In genomic region chr5:135465833-135466291, GRCm38 (mm10) we compare ENCODE assay signal across 8 mouse cellular contexts.
DNase-seq lines count a peak whose midpoint lies in the region; ATAC-seq and TF ChIP-seq lines count a peak whose summit lies in the region.

No protein-coding gene starts in this region.

- ATAC-seq in intestine, embryonic 15.5 days = peak; percentile 36; the same call in 1 of the 2 replicates
- ATAC-seq in limb, embryonic 14.5 days (ENCODE audit: low FRiP score, low read depth) = no peak; the same call in 1 of the 2 replicates
- no peak for ATAC-seq in neural tube, embryonic 15.5 days (ENCODE audit: low FRiP score)
- no peak for ATAC-seq in activated CD4-positive, CD25-positive, alpha-beta regulatory T cell, adult 4 months

- DNase-seq in adrenal gland, adult 2 months = peak; percentile 10
- DNase-seq in adrenal gland, postnatal 4 days (ENCODE audit: low spot score in 2 of 2) = no peak
- DNase-seq in cerebellum, postnatal 10 days = peak; percentile 27 to 45
- DNase-seq in gastrocnemius, postnatal 25 days = peak; percentile 71
- DNase-seq in limb, embryonic 14.5 days (ENCODE audit: low spot score) = no peak

- H3K36me3 ChIP-seq in intestine, embryonic 15.5 days = no peaks in the 10 kb centered on the region
- H3K36me3 ChIP-seq in limb, embryonic 14.5 days (ENCODE audit: control insufficient read depth, insufficient read depth, low read length) = peaks cover 10% of the 10 kb centered on the region; the same call in 1 of the 2 replicates
- H3K36me3 ChIP-seq in neural tube, embryonic 15.5 days = no peaks in the 10 kb centered on the region

- H3K9me3 ChIP-seq in intestine, embryonic 15.5 days = no peaks in the 10 kb centered on the region
- H3K9me3 ChIP-seq in limb, embryonic 14.5 days (ENCODE audit: control insufficient read depth, low read length) = no peaks in the 10 kb centered on the region
- H3K9me3 ChIP-seq in neural tube, embryonic 15.5 days (replicated peaks) = no peaks in the 10 kb centered on the region

- H3K4me3 ChIP-seq in intestine, embryonic 15.5 days (replicated peaks) = no peak overlapping the region
- H3K4me3 ChIP-seq in limb, embryonic 14.5 days (replicated peaks; ENCODE audit: low read length) = no peak overlapping the region
- H3K4me3 ChIP-seq in neural tube, embryonic 15.5 days (replicated peaks) = no peak overlapping the region

- TF ChIP-seq POLR2A in limb, embryonic 14.5 days (IDR thresholded peaks at IDR 0.05; ENCODE audit: borderline replicate concordance, extremely low read depth, insufficient read depth, insufficient read length) = no peak

- peak overlapping the region; percentile 9 for H3K27ac ChIP-seq in intestine, embryonic 15.5 days
- peak overlapping the region; percentile 56 for H3K27ac ChIP-seq in limb, embryonic 14.5 days (replicated peaks; ENCODE audit: low read depth, low read length)
- peak overlapping the region; percentile 71 for H3K27ac ChIP-seq in neural tube, embryonic 15.5 days (replicated peaks)

- 69% methylated on average over 7 of the region's 7 CpGs for WGBS in intestine, embryonic 15.5 days
- 66% methylated on average over 7 of the region's 7 CpGs for WGBS in limb, embryonic 14.5 days
- 32% methylated on average over 7 of the region's 7 CpGs for WGBS in neural tube, embryonic 15.5 days

- no peak overlapping the region for H3K4me2 ChIP-seq in intestine, embryonic 15.5 days (replicated peaks)
- H3K4me2 ChIP-seq in limb, embryonic 14.5 days (replicated peaks; ENCODE audit: low read depth, low read length, severe bottlenecking) = no peak overlapping the region
- no peak overlapping the region for H3K4me2 ChIP-seq in neural tube, embryonic 15.5 days

- H3K9ac ChIP-seq in intestine, embryonic 15.5 days = no peak overlapping the region
- no peak overlapping the region for H3K9ac ChIP-seq in limb, embryonic 14.5 days (ENCODE audit: low read depth, low read length, severe bottlenecking)
- H3K9ac ChIP-seq in neural tube, embryonic 15.5 days (replicated peaks) = peak overlapping the region; percentile 20; the same call in 1 of the 2 replicates

- H3K4me1 ChIP-seq in intestine, embryonic 15.5 days (replicated peaks) = no peaks in the 10 kb centered on the region
- peaks cover 9% of the 10 kb centered on the region; the same call in 1 of the 2 replicates for H3K4me1 ChIP-seq in limb, embryonic 14.5 days (ENCODE audit: control insufficient read depth, insufficient read depth, low read length)
- peaks cover 13% of the 10 kb centered on the region for H3K4me1 ChIP-seq in neural tube, embryonic 15.5 days

- H3K27me3 ChIP-seq in intestine, embryonic 15.5 days (replicated peaks) = no peaks in the 10 kb centered on the region
- H3K27me3 ChIP-seq in limb, embryonic 14.5 days (ENCODE audit: control insufficient read depth, insufficient read depth, low read length) = no peaks in the 10 kb centered on the region
- no peaks in the 10 kb centered on the region for H3K27me3 ChIP-seq in neural tube, embryonic 15.5 days (replicated peaks)

Comparison
In these comparisons a context has a peak if more than half of its experiments do, and no peak if none do; other contexts are left out.
1. DNase-seq: peak in adrenal gland, adult 2 months (single experiment), cerebellum, postnatal 10 days (2 of 2) and gastrocnemius, postnatal 25 days (single experiment); none in adrenal gland, postnatal 4 days (0 of 2) and limb, embryonic 14.5 days (single experiment).
2. H3K27ac ChIP-seq: peak in every context shown above with its lines; median percentile 71 in neural tube, embryonic 15.5 days; 56 in limb, embryonic 14.5 days; 9 in intestine, embryonic 15.5 days.